ENCODE assay signal across 8 mouse cellular contexts in the genomic region with DNA sequence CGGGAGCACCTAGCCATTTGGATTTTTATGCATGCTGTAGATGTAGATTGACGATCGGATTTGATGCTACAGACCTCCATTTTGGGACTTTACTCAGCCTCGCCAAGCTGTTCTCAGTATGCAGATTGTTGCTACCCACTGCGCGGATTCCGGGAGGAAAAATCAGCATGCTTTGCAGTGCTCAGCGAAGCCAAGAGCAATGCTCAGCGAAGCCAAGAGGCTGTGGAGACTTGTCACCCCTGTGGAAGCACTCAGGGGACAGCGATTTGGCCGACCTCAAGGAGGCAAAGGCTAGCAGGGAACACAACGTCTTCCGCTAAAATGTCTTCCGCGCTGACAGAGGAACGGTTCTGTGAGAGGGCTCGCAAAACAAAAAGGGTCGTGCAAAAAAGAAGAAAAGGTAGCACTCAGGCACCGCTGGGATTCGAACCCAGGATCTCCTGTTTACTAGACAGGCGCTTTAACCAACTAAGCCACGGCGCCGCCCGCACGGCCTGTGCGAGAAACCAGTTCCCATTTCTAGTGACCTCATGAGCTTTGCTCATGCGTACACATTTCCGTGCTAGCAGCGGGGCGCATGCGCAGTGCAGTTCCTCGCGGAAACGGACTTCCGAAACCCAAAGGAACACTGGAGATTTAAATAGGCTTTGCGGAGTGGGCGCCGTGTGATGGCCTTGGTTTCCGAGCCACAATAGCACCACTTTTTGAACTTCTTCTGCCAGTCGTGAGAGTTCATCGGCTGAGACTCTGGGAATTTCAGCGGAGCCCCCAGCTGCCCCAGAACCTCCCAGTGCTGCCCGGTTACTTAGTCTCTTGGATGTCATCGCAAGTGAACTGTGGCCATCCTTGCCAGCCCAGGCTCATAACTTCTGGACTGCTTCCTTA. TPM values are rescaled to one million over a fixed set of nuclear protein-coding genes. Genes with fewer than 3 reads are reported as not detected.
DNase-seq lines count a peak whose midpoint lies in the region; ATAC-seq and TF ChIP-seq lines count a peak whose summit lies in the region.

No protein-coding gene starts in this region.

- H3K9me3 ChIP-seq in MEL (replicated peaks; ENCODE audit: insufficient read depth, low read length): no peaks in the 10 kb centered on the region
- H3K9me3 ChIP-seq in forebrain, postnatal 0 days (ENCODE audit: low read length): no peaks in the 10 kb centered on the region
- no peaks in the 10 kb centered on the region for H3K9me3 ChIP-seq in lung, embryonic 15.5 days

- peak overlapping the region; percentile 85 for H3K9ac ChIP-seq in MEL (ENCODE audit: control insufficient read depth, low read depth, low read length, poor library complexity, severe bottlenecking)
- H3K9ac ChIP-seq in forebrain, postnatal 0 days: peak overlapping the region; percentile 66
- H3K9ac ChIP-seq in lung, embryonic 15.5 days: peak overlapping the region; percentile 56

- H3K27ac ChIP-seq in MEL (ENCODE audit: control insufficient read depth, low read depth, low read length): peak overlapping the region; percentile 88
- peak overlapping the region; percentile 78 for H3K27ac ChIP-seq in cerebellum, adult 2 months (ENCODE audit: insufficient read depth, low read length)
- H3K27ac ChIP-seq in forebrain, postnatal 0 days (ENCODE audit: low read depth, low read length): peak overlapping the region; percentile 97
- peak overlapping the region; percentile 96 for H3K27ac ChIP-seq in lung, embryonic 15.5 days

- peak; percentile 97 for DNase-seq in MEL (ENCODE audit: low read depth, low spot score)
- DNase-seq in cerebellum, adult 2 months: peak; percentile 96 to 99
- peak; percentile 100 for DNase-seq in forebrain, postnatal 0 days
- peak; percentile 99 for DNase-seq in heart, postnatal 4 days
- peak; percentile 98 to 100 for DNase-seq in layer of hippocampus, adult 8-10 months (ENCODE audit: low spot score in 2 of 2)
- peak; percentile 93 for DNase-seq in ovary, adult 18-20 months (ENCODE audit: low spot score)
- peak; percentile 99 for DNase-seq in thymus, postnatal 0 days (ENCODE audit: low spot score)

- TF ChIP-seq RAD21 in MEL (IDR thresholded peaks at IDR 0.05; ENCODE audit: low read depth, low read length): no peak

- peak overlapping the region; percentile 48 for H3K4me2 ChIP-seq in forebrain, postnatal 0 days (ENCODE audit: low read depth)
- peak overlapping the region; percentile 59 for H3K4me2 ChIP-seq in lung, embryonic 15.5 days

- H3K4me1 ChIP-seq in MEL (ENCODE audit: control insufficient read depth in 1 of 2, insufficient read depth in 2 of 2, low read length in 2 of 2): peaks cover 0 to 9% of the 10 kb centered on the region in 2 experiments; a peak in 1 of 4 replicates
- no peaks in the 10 kb centered on the region; the same call in 1 of the 2 replicates for H3K4me1 ChIP-seq in cerebellum, adult 2 months (ENCODE audit: control insufficient read depth, insufficient read depth, low read length)
- H3K4me1 ChIP-seq in forebrain, postnatal 0 days (ENCODE audit: insufficient read depth): no peaks in the 10 kb centered on the region
- H3K4me1 ChIP-seq in lung, embryonic 15.5 days: no peaks in the 10 kb centered on the region

- H3K27me3 ChIP-seq in MEL (ENCODE audit: control insufficient read depth in 1 of 2, insufficient read depth in 2 of 2, low read length in 2 of 2): no peaks in the 10 kb centered on the region
- no peaks in the 10 kb centered on the region for H3K27me3 ChIP-seq in cerebellum, adult 2 months (ENCODE audit: control insufficient read depth, insufficient read depth, low read length)
- no peaks in the 10 kb centered on the region for H3K27me3 ChIP-seq in forebrain, postnatal 0 days (ENCODE audit: insufficient read depth, low read length)
- H3K27me3 ChIP-seq in lung, embryonic 15.5 days: no peaks in the 10 kb centered on the region

- under 1% methylated on average over 45 of the region's 45 CpGs for WGBS in cerebellum, adult 2 months
- under 1% methylated on average over 45 of the region's 45 CpGs for whole genome bisulfite sequencing in forebrain, postnatal 0 days
- under 1% methylated on average over 45 of the region's 45 CpGs for WGBS in lung, embryonic 15.5 days

- H3K79me2 ChIP-seq in MEL (ENCODE audit: control insufficient read depth, insufficient read depth, low read length, poor library complexity): no peaks in the 10 kb centered on the region; the same call in 1 of the 2 replicates

- peaks cover 0 to 2% of the 10 kb centered on the region in 2 experiments; a peak in 2 of 4 replicates for H3K36me3 ChIP-seq in MEL (ENCODE audit: control insufficient read depth in 1 of 2, insufficient read depth in 2 of 2, low read length in 2 of 2)
- no peaks in the 10 kb centered on the region for H3K36me3 ChIP-seq in forebrain, postnatal 0 days (ENCODE audit: insufficient read depth)
- no peaks in the 10 kb centered on the region for H3K36me3 ChIP-seq in lung, embryonic 15.5 days

- TF ChIP-seq EP300 in MEL (IDR thresholded peaks at IDR 0.05; ENCODE audit: low read depth in 1 of 2, low read length in 2 of 2): no peak

- peak overlapping the region; percentile 71 to 86 for H3K4me3 ChIP-seq in MEL (ENCODE audit: control insufficient read depth in 1 of 2, insufficient read depth in 1 of 2, low read depth in 2 of 2, low read length in 2 of 2)
- peak overlapping the region; percentile 90 for H3K4me3 ChIP-seq in cerebellum, adult 2 months (replicated peaks; ENCODE audit: insufficient read depth, low read depth, low read length)
- H3K4me3 ChIP-seq in forebrain, postnatal 0 days (ENCODE audit: low read depth, low read length): peak overlapping the region; percentile 69
- peak overlapping the region; percentile 68 for H3K4me3 ChIP-seq in lung, embryonic 15.5 days

- peak; percentile 95 for ATAC-seq in forebrain, postnatal 0 days
- ATAC-seq in lung, embryonic 15.5 days (ENCODE audit: borderline replicate concordance, extremely low read depth, low FRiP score, low TSS enrichment): peak; percentile 92

- peak in 1 of 2 experiments; percentile 50; a peak in 2 of 4 replicates for TF ChIP-seq POLR2A in MEL (IDR thresholded peaks at IDR 0.05; ENCODE audit: control insufficient read depth in 1 of 2, insufficient read depth in 1 of 2, low read depth in 1 of 2, low read length in 2 of 2, poor library complexity in 1 of 2)
- TF ChIP-seq POLR2A in cerebellum, adult 2 months (IDR thresholded peaks at IDR 0.05; ENCODE audit: borderline replicate concordance, insufficient read depth, low read length): peak; percentile 59; the same call in 1 of the 2 replicates

- TF ChIP-seq CTCF in MEL (IDR thresholded peaks at IDR 0.05 in 2 of 3, conservative IDR thresholded peaks at IDR 0.05 in 1 of 3; ENCODE audit: control insufficient read depth in 1 of 3, insufficient read depth in 1 of 3, low read depth in 2 of 3, low read length in 3 of 3, poor library complexity in 1 of 3, severe bottlenecking in 1 of 3): no peak
- no peak for TF ChIP-seq CTCF in cerebellum, adult 2 months (IDR thresholded peaks at IDR 0.05; ENCODE audit: borderline replicate concordance, insufficient read depth, low read depth, low read length)
- TF ChIP-seq CTCF in forebrain, postnatal 0 days (IDR thresholded peaks at IDR 0.05; ENCODE audit: low read depth): peak; percentile 7; the same call in 1 of the 2 replicates

TF ChIP-seq in MEL, 35 proteins besides CTCF, POLR2A, EP300 and RAD21 (continues in another document):
- peak; percentile 100 for TF ChIP-seq TBP (IDR thresholded peaks at IDR 0.05; ENCODE audit: low read depth, low read length)
- no peak for TF ChIP-seq ETS1 (IDR thresholded peaks at IDR 0.05; ENCODE audit: low read depth, low read length)
- no peak for TF ChIP-seq USF1 (IDR thresholded peaks at IDR 0.05; ENCODE audit: low read depth, low read length)
- no peak for TF ChIP-seq ZMIZ1 (IDR thresholded peaks at IDR 0.05; ENCODE audit: low read depth, low read length)
- TF ChIP-seq MYB (IDR thresholded peaks at IDR 0.05; ENCODE audit: low read depth, low read length): no peak
- no peak for TF ChIP-seq SMC3 (IDR thresholded peaks at IDR 0.05; ENCODE audit: low read depth, low read length)
- TF ChIP-seq NRF1 (IDR thresholded peaks at IDR 0.05; ENCODE audit: insufficient read depth, low read depth, low read length, poor library complexity, severe bottlenecking): peak; percentile 90
- TF ChIP-seq ZNF384 (IDR thresholded peaks at IDR 0.05; ENCODE audit: low read depth, low read length): no peak
- TF ChIP-seq MAFK (IDR thresholded peaks at IDR 0.05; ENCODE audit: borderline replicate concordance, low read depth, low read length): peak; percentile 98
- TF ChIP-seq CHD1 (IDR thresholded peaks at IDR 0.05; ENCODE audit: low read depth, low read length): no peak
- no peak for TF ChIP-seq USF2 (IDR thresholded peaks at IDR 0.05; ENCODE audit: borderline replicate concordance in 1 of 2, insufficient read depth in 1 of 2, low read depth in 1 of 2, low read length in 2 of 2)
- TF ChIP-seq MAZ (IDR thresholded peaks at IDR 0.05; ENCODE audit: low read depth, low read length): peak; percentile 74; the same call in 1 of the 2 replicates
- no peak for TF ChIP-seq UBTF (IDR thresholded peaks at IDR 0.05; ENCODE audit: borderline replicate concordance, insufficient read depth, low read depth, low read length)

RNA-seq across cellular contexts. Expression of gene Lrp3, which starts 19.3 kb away (rescaled TPM):
- not detected in 2 replicates for total RNA-seq in MEL (2012; rRNA removed)
- not detected for polyA plus RNA-seq in MEL (2012; ENCODE audit: insufficient read depth in 1 of 2, insufficient read length in 2 of 2, low read depth in 1 of 2, low replicate concordance in 2 of 2, missing spikeins in 1 of 2)
- 62.9 and 64.7 TPM in 2 replicates for polyA plus RNA-seq in cerebellum, adult 2 months (2012; rRNA removed)
- 109 and 122 TPM in 2 replicates for total RNA-seq in forebrain, postnatal 0 days (2014; rRNA removed)
- polyA plus RNA-seq in forebrain, postnatal 0 days (2015; fragmentation: Nextera tagmentation; extraction: Ambion mirVana): 20.9 and 22.1 TPM in 2 replicates
- 1 to 10 TPM; 6.9 TPM for total RNA-seq in heart, postnatal 4 days (2021)
- total RNA-seq in layer of hippocampus, adult 8-10 months (2022): 10 to 100 TPM; 69.0 to 77.4 (median 72.4) TPM
- 7.7 and 7.9 TPM in 2 replicates for polyA plus RNA-seq in lung, embryonic 15.5 days (2015; fragmentation: Nextera tagmentation; extraction: Ambion mirVana)
- 0.42 and 0.43 TPM in 2 replicates for polyA plus RNA-seq in thymus, postnatal 0 days (2015; fragmentation: Nextera tagmentation; extraction: Ambion mirVana)

RNA-seq across cellular contexts. Expression of gene Slc7a10, which starts 48.4 kb away (rescaled TPM):
- total RNA-seq in MEL (2012; rRNA removed): not detected in 2 replicates
- not detected for polyA plus RNA-seq in MEL (2012; ENCODE audit: insufficient read depth in 1 of 2, insufficient read length in 2 of 2, low read depth in 1 of 2, low replicate concordance in 2 of 2, missing spikeins in 1 of 2)
- polyA plus RNA-seq in cerebellum, adult 2 months (2012; rRNA removed): 91.3 and 100 TPM in 2 replicates
- total RNA-seq in forebrain, postnatal 0 days (2014; rRNA removed): 12.3 and 12.7 TPM in 2 replicates
- polyA plus RNA-seq in forebrain, postnatal 0 days (2015; fragmentation: Nextera tagmentation; extraction: Ambion mirVana): 8.0 and 15.2 TPM in 2 replicates
- total RNA-seq in heart, postnatal 4 days (2021): under 1 TPM; 0.38 to 0.45 TPM
- 10 to 100 TPM; 34.9 to 45.2 (median 40.4) TPM for total RNA-seq in layer of hippocampus, adult 8-10 months (2022)
- 2.3 and 3.4 TPM in 2 replicates for polyA plus RNA-seq in lung, embryonic 15.5 days (2015; fragmentation: Nextera tagmentation; extraction: Ambion mirVana)
- 0.28 and 0.33 TPM in 2 replicates for polyA plus RNA-seq in thymus, postnatal 0 days (2015; fragmentation: Nextera tagmentation; extraction: Ambion mirVana)

Comparison
In these comparisons a context has a peak if more than half of its experiments do, and no peak if none do; other contexts are left out.
1. Peak in every context shown above with its lines: DNase-seq, ATAC-seq, H3K4me3 ChIP-seq and H3K27ac ChIP-seq.